Mouse (Mus musculus): ENCODE measurements around the gene Cd160.

Cd160 gene

GRCm38 (mm10) chr3:96757691-96758090 is 71.5 kb downstream of the Cd160 start:
- DNase-seq (ENCODE audit: low spot score) = no peak

- no peak for DNase-seq (ENCODE audit: low spot score)
Observed at GRCm38 (mm10) chr3:96755935-96756334, 73.2 kb downstream of the Cd160 start.
